Mouse (Mus musculus) hindbrain, embryonic 11.5 days (tissue): ENCODE measurements around the gene Kif28. TPM values are rescaled to one million over a fixed set of nuclear protein-coding genes. Genes with fewer than 3 reads are reported as not detected.

Source experiments
- ATAC-seq: fragments of 200-750 bp; cut with Nextera tagmentation; 2 replicates; pipeline ENCODE4 v1.8.0; 2017; ENCODE audit warnings: mild to moderate bottlenecking, moderate TSS enrichment, moderate library complexity; ENCODE audit not compliant: low FRiP score
- DNase-seq: peaks from one replicate; pipeline ENCODE4 v3.0.0-alpha.2; 2015; ENCODE audit warnings: low spot score
- H3K27ac ChIP-seq: fragments of 300-500 bp; sonication (generic); 2 replicates; pipeline ENCODE4 v1.5.1; 2014; ENCODE audit warnings: mild to moderate bottlenecking, low read depth, low read length
- H3K27me3 ChIP-seq: fragments of 300-500 bp; sonication (generic); 2 replicates; pipeline ENCODE4 v1.6.1; 2014; ENCODE audit warnings: mild to moderate bottlenecking, low read length, moderate library complexity, mixed read lengths; ENCODE audit not compliant: control insufficient read depth, insufficient read depth
- H3K36me3 ChIP-seq: fragments of 300-500 bp; sonication (generic); 2 replicates; pipeline ENCODE4 v1.6.1; 2014; ENCODE audit warnings: mild to moderate bottlenecking, low read length, moderate library complexity, mixed read lengths; ENCODE audit not compliant: control insufficient read depth, insufficient read depth
- H3K4me1 ChIP-seq: fragments of 300-500 bp; sonication (generic); replicated peaks from 2 replicates; pipeline ENCODE4 v1.6.1; 2014; ENCODE audit warnings: low read length, mixed read lengths; ENCODE audit not compliant: control insufficient read depth, insufficient read depth
- H3K4me2 ChIP-seq: fragments of 300-500 bp; sonication (generic); replicated peaks from 2 replicates; pipeline ENCODE4 v1.6.1; 2014; ENCODE audit warnings: mild to moderate bottlenecking, low read depth, low read length
- H3K4me3 ChIP-seq: fragments of 300-500 bp; sonication (generic); 2 replicates; pipeline ENCODE4 v1.5.1; 2014; ENCODE audit warnings: low read depth, low read length
- H3K9ac ChIP-seq: fragments of 300-500 bp; sonication (generic); 2 replicates; pipeline ENCODE4 v1.6.1; 2014; ENCODE audit warnings: low read depth, low read length
- H3K9me3 ChIP-seq: fragments of 300-500 bp; sonication (generic); 2 replicates; pipeline ENCODE4 v1.6.1; 2016; ENCODE audit warnings: low read length; ENCODE audit not compliant: control insufficient read depth
- WGBS: fragments of 180-500 bp; shearing (Covaris S2); extraction: QIAGEN DNeasy Blood & Tissue Kit; methylation state at CpG from one replicate; pipeline ENCODE4 v1.1.7; 2014; 5-methylcytosine and 5-hydroxymethylcytosine counted together
- polyA plus RNA-seq: library from polyadenylated mRNA; unstranded; fragments of >200 nt; fragmentation: Nextera tagmentation; extraction: Ambion mirVana; gene quantifications from 2 replicates; pipeline ENCODE4 v1.2.1, GENCODE M21; 2014

Kif28 gene
- polyA plus RNA-seq, 1 experiment from 2014 or later = not detected

DNA sequence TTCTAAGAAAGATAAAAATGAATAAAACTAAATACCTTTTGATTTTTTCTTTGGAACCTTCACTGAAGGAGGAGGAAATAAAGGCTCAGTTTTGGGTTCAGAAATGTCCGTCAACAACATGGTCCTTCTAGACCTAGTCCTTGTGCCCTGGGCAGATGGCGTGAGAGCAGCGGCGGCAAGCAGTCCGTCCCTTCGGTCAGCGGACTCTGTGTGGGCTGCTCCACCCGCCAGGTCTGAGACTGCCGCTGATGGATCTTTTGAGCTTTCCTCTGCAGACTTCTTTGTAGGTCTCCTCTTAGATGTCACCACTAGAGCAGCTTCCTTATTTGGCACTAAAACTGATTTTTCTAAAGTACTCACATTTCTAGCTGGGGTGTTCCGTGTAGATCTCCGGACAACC lies 7.2 kb upstream of the Kif28 start:
- H3K27me3 ChIP-seq = no peaks in the 10 kb centered on the region
- H3K4me2 ChIP-seq = no peak overlapping the region
- ATAC-seq (no peak), DNase-seq (no peak)
- H3K9ac ChIP-seq = no peak overlapping the region
- no peak overlapping the region for H3K27ac ChIP-seq
- H3K36me3 ChIP-seq = peaks cover 9% of the 10 kb centered on the region
- no peaks in the 10 kb centered on the region for H3K4me1 ChIP-seq
- 96% methylated on average over 11 of the region's 11 CpGs for WGBS
- H3K9me3 ChIP-seq = no peaks in the 10 kb centered on the region
- no peak overlapping the region for H3K4me3 ChIP-seq

- Histone ChIP-seq H3K27ac (no peak overlapping the region), H3K9me3 (no peaks in the 10 kb centered on the region), H3K4me1 (no peaks in the 10 kb centered on the region), H3K9ac (no peak overlapping the region), H3K4me3 (no peak overlapping the region), H3K4me2 (no peak overlapping the region), H3K36me3 (peaks cover 4% of the 10 kb centered on the region; the same call in 1 of the 2 replicates), H3K27me3 (no peaks in the 10 kb centered on the region)
- DNase-seq (no peak), ATAC-seq (no peak)
- WGBS = 82% methylated on average over 4 of the region's 4 CpGs
Observed at GRCm38 (mm10) chr1:179743593-179744193, 1.4 kb downstream of the Kif28 start.

- H3K36me3 ChIP-seq = no peaks in the 10 kb centered on the region
Observed at GRCm38 (mm10) chr1:179736483-179736882, 8.6 kb downstream of the Kif28 start.

DNA sequence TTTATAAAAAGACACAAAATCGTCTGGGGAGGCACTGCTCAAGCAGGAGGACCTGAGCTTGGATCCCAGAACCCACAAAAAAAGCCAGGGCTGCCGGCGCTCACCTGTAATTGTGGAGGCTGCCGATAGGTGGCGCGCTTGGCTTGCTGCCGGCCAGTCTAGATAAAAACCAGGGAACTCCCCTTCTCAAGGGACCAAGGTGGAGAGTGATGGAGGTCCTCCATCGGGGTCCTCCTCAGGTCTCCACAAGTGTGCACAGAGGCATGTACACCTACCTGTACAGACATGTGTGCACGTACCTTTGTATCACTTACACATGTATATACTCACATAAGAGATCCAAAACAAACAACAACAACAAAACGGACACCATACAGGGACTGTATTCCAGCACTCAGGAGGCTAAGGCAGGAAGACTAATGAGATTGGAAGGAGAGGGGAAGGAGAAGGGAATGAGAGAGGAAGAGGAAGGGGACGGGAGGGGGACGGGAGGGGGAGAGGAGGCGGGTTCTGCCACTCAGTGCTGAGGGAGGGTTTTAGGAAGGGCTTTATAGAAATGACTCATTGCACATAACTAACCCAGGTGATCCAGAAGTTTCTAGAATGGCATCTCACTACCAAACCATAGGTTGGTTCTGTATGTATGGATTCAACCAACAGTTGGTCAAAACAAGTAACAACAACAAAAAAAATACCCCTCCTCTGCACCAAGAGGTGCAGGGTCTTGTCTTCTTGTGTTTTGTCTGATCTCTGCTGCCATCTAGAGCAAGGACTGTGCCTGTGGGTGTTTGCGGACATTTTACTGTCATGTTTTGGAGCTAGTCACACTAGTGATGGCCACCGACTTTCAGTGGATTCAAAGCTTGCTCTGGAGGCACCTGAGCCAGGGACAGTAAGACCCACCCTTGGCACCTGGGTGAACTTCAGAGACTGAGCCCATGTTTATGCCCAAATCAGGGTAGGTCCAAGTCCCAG lies 10.3 kb downstream of the Kif28 start:
- no peaks in the 10 kb centered on the region for H3K9me3 ChIP-seq
- no peak overlapping the region for H3K27ac ChIP-seq
- WGBS = 39% methylated on average over 15 of the region's 15 CpGs
- H3K4me2 ChIP-seq = no peak overlapping the region
- no peak overlapping the region for H3K4me3 ChIP-seq
- ATAC-seq (no peak), DNase-seq (peak; percentile 68)
- no peak overlapping the region for H3K9ac ChIP-seq
- no peaks in the 10 kb centered on the region for H3K36me3 ChIP-seq
- H3K27me3 ChIP-seq = no peaks in the 10 kb centered on the region
- no peaks in the 10 kb centered on the region for H3K4me1 ChIP-seq

More at GRCm38 (mm10) chr1:179736483-179736882, 8.6 kb downstream of the Kif28 start:
- no peak overlapping the region for H3K4me2 ChIP-seq
- H3K27me3 ChIP-seq = no peaks in the 10 kb centered on the region
- H3K4me3 ChIP-seq = no peak overlapping the region
- no peak overlapping the region for H3K27ac ChIP-seq
- WGBS = 87% methylated on average over 3 of the region's 3 CpGs
- H3K4me1 ChIP-seq = no peaks in the 10 kb centered on the region
- no peaks in the 10 kb centered on the region for H3K9me3 ChIP-seq
- no peak for ATAC-seq
- H3K9ac ChIP-seq = no peak overlapping the region
- no peak for DNase-seq

DNA sequence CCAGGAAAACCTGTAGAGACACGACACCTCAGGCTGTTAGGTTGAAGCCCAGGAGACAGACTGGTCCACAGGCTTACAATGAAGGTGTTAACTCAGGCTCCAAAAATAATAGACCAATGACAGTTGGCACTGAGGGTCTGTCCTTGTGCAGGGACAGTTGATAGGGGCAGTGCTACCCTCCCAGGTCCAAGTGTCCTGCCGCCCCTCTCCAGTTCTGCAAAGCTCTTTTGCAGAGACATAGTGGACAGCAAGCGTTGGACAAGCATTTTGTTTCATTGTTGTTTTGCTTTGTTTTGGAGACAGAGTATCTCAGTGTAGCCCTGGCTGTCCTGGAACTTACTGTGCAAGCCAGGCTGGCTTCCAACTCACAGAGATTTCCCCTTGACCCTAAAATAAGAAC lies 13.7 kb downstream of the Kif28 start:
- no peak for ATAC-seq
- no peak overlapping the region for H3K4me2 ChIP-seq
- H3K9ac ChIP-seq = no peak overlapping the region
- no peaks in the 10 kb centered on the region for H3K9me3 ChIP-seq
- WGBS = 90% methylated on average over 3 of the region's 3 CpGs
- no peaks in the 10 kb centered on the region for H3K36me3 ChIP-seq
- no peak for DNase-seq
- H3K27me3 ChIP-seq = no peaks in the 10 kb centered on the region
- no peaks in the 10 kb centered on the region for H3K4me1 ChIP-seq
- H3K4me3 ChIP-seq = no peak overlapping the region
- no peak overlapping the region for H3K27ac ChIP-seq

DNA sequence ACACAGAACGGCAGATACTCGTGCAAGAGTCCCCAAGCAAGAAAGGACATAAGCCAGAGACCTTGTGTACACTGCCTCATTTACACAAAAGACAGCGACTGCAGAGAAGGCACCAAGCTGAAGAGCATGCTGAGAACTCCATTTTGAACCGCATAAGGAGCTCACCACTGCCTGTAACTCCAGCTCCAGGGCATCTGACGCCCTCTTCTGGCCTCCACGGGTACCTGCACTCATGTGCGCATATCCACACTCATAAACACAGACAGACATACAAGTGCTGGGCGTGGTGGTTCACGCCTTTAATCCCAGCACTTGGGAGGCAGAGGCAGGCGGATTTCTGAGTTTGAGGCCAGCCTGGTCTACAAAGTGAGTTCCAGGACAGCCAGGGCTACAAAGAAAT lies 16.4 kb downstream of the Kif28 start:
- no peaks in the 10 kb centered on the region for H3K27me3 ChIP-seq
- no peak overlapping the region for H3K9ac ChIP-seq
- no peak for DNase-seq
- no peaks in the 10 kb centered on the region for H3K9me3 ChIP-seq
- H3K4me3 ChIP-seq = no peak overlapping the region
- no peak overlapping the region for H3K4me2 ChIP-seq
- H3K36me3 ChIP-seq = no peaks in the 10 kb centered on the region
- ATAC-seq = no peak
- no peak overlapping the region for H3K27ac ChIP-seq
- 90% methylated on average over 10 of the region's 10 CpGs for WGBS
- H3K4me1 ChIP-seq = no peaks in the 10 kb centered on the region

- Histone ChIP-seq H3K27me3 (no peaks in the 10 kb centered on the region), H3K4me2 (no peak overlapping the region), H3K36me3 (no peaks in the 10 kb centered on the region), H3K4me1 (no peaks in the 10 kb centered on the region), H3K4me3 (no peak overlapping the region), H3K27ac (no peak overlapping the region), H3K9me3 (no peaks in the 10 kb centered on the region), H3K9ac (no peak overlapping the region)
- ATAC-seq = no peak
- 72% methylated on average over 8 of the region's 8 CpGs for WGBS
- no peak for DNase-seq
Observed at GRCm38 (mm10) chr1:179722811-179723469, 22.1 kb downstream of the Kif28 start.

DNA sequence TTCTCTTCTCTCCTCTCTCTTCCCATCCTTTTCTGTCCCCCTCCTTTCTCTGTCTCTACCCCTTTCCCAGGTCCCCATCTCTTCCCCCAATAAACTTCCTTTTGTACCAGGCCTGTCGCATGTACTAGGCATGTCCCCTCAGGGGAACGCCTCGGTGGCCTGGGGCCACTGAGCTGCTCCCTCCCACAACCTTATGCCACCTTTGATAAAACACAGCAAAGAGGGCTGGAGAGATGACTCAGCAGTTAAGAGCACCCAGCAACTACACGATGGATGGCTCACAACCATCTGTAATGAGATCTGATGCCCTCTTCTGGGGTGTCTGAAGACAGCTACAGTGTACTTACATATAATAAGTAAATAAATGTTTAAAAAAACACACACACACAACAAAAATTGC lies 29.3 kb downstream of the Kif28 start:
- H3K9me3 ChIP-seq = no peaks in the 10 kb centered on the region
- no peak overlapping the region for H3K9ac ChIP-seq
- WGBS = 92% methylated on average over 4 of the region's 4 CpGs
- no peak for ATAC-seq
- H3K4me1 ChIP-seq = no peaks in the 10 kb centered on the region
- H3K4me2 ChIP-seq = no peak overlapping the region
- no peaks in the 10 kb centered on the region for H3K36me3 ChIP-seq
- DNase-seq = no peak
- no peaks in the 10 kb centered on the region for H3K27me3 ChIP-seq
- no peak overlapping the region for H3K4me3 ChIP-seq
- H3K27ac ChIP-seq = no peak overlapping the region
